Mouse (Mus musculus) naive thymus-derived CD4-positive, alpha-beta T cell, adult 2 months (primary cell): Measurements from ENCODE around the gene Lsm14a.

Source experiments
- DNase-seq: peaks from one replicate; pipeline ENCODE4 v3.0.0-alpha.2; 2011; ENCODE audit warnings: low read depth

The Lsm14a gene

GRCm38 (mm10) chr7:34309186-34309764 is 83.8 kb downstream of the Lsm14a start:
- no peak for DNase-seq

- no peak for DNase-seq
These were observed 84.5 kb downstream of the Lsm14a start for GRCm38 (mm10) chr7:34308586-34308985.

- DNase-seq = no peak
These were observed 87.7 kb downstream of the Lsm14a start for GRCm38 (mm10) chr7:34305454-34305853.

GRCm38 (mm10) chr7:34302651-34303050 is 90.5 kb downstream of the Lsm14a start:
- no peak for DNase-seq

GRCm38 (mm10) chr7:34301952-34302351 is 91.2 kb downstream of the Lsm14a start:
- no peak for DNase-seq

GRCm38 (mm10) chr7:34298818-34299217 is 94.3 kb downstream of the Lsm14a start:
- DNase-seq = no peak

GRCm38 (mm10) chr7:34296124-34296523 is 97.0 kb downstream of the Lsm14a start:
- no peak for DNase-seq
